Comparison of ENCODE assay signal across 8 mouse cellular contexts in genomic region chr2:78049248-78049874, GRCm38 (mm10).
DNase-seq lines count a peak whose midpoint lies in the region; ATAC-seq lines count a peak whose summit lies in the region.

No protein-coding gene starts in this region.

- intact Hi-C loops in left cerebral cortex, postnatal 36 days (cut with DNase I): loop anchor here (5.0 kb wide), 2 partner anchors 878 to 1453 kb away; no protein-coding TSS in a partner anchor

- 23% methylated on average over 8 of the region's 8 CpGs for WGBS in embryonic facial prominence, embryonic 11.5 days

- H3K4me1 ChIP-seq in embryonic facial prominence, embryonic 11.5 days (ENCODE audit: control insufficient read depth, insufficient read depth, low read length): no peaks in the 10 kb centered on the region; the same call in 1 of the 2 replicates

- peak overlapping the region; percentile 6; the same call in 1 of the 2 replicates for H3K4me3 ChIP-seq in embryonic facial prominence, embryonic 11.5 days (ENCODE audit: low read depth, low read length)

- ATAC-seq in embryonic facial prominence, embryonic 11.5 days (replicated peaks; ENCODE audit: insufficient number of reproducible peaks, low FRiP score, low TSS enrichment, low read depth): peak; percentile 71

- no peaks in the 10 kb centered on the region for H3K9me3 ChIP-seq in embryonic facial prominence, embryonic 11.5 days (replicated peaks; ENCODE audit: control insufficient read depth, low read length)

- H3K36me3 ChIP-seq in embryonic facial prominence, embryonic 11.5 days (replicated peaks; ENCODE audit: control insufficient read depth, insufficient read depth, low read depth, low read length): no peaks in the 10 kb centered on the region

- no peak overlapping the region for H3K4me2 ChIP-seq in embryonic facial prominence, embryonic 11.5 days (ENCODE audit: low read depth, low read length)

- no peak overlapping the region for H3K27ac ChIP-seq in embryonic facial prominence, embryonic 11.5 days (replicated peaks; ENCODE audit: low read depth, low read length)

- no peaks in the 10 kb centered on the region for H3K27me3 ChIP-seq in embryonic facial prominence, embryonic 11.5 days (ENCODE audit: control insufficient read depth, insufficient read depth, low read length)

- no peak overlapping the region for H3K9ac ChIP-seq in embryonic facial prominence, embryonic 11.5 days (replicated peaks; ENCODE audit: low read length)

- peak; percentile 86 for DNase-seq in adrenal gland, postnatal 14 days
- DNase-seq in embryonic facial prominence, embryonic 11.5 days (ENCODE audit: low spot score): peak; percentile 86
- peak; percentile 95 for DNase-seq in heart, adult 11 months
- DNase-seq in kidney, adult 11 months: peak; percentile 64
- peak; percentile 87 to 89 for DNase-seq in left cerebral cortex, postnatal 36 days (ENCODE audit: low spot score in 2 of 2)
- DNase-seq in mesoderm, embryonic 11.5 days (ENCODE audit: low read depth, low spot score): peak; percentile 87
- peak; percentile 88 for DNase-seq in right cerebral cortex, postnatal 4 days
- no peak for DNase-seq in T-cell, adult 2 months (ENCODE audit: low spot score)
